Mouse (Mus musculus): ENCODE measurements at regions not wholly inside any gene's neighbourhood (a gene's known extent, or its start where the extent isn't known, plus 50 kb on each side); places are given as distances from the start of the nearest gene placed in this dataset.

DNA sequence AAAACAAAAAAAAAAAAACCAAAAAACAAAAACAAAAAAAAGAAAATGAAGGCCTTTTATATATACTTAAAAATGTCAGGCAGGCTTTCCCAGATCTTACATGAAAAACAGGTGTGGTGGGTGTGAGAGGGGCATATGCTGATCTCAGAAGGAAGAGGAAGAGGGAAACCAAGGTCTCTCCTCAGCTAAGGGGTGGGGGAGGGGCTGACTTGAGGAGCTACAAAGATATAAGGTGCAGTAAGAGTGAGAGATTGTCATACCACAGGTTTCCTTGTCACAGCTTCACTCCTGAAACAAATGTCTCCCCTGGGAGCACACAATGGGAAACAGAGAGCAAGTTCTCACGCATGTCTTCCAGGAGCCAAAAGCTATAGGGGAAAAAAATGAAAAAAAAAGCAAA, 440.0 kb downstream of the Tns3 start:
- no peak for DNase-seq

DNA sequence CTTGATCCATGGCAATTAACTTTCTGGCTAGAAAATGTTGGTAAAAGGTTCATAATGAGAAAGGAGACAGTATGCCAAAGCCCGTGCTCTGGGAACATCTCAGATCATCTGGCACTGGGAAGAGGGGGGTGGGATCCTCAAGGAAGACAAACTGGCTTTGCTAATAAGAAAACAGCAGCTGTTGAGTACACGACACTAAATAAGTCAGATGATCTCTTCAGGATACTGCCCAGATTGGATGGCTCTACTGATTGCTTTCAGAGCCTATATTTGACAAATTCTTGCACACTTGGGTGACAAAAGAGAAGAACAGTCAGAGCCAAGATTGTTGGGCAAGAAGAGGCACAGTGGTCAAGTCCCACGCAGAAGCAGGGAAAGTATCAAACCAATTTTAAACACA, 443.7 kb downstream of the Tns3 start:
- DNase-seq: no peak

DNA sequence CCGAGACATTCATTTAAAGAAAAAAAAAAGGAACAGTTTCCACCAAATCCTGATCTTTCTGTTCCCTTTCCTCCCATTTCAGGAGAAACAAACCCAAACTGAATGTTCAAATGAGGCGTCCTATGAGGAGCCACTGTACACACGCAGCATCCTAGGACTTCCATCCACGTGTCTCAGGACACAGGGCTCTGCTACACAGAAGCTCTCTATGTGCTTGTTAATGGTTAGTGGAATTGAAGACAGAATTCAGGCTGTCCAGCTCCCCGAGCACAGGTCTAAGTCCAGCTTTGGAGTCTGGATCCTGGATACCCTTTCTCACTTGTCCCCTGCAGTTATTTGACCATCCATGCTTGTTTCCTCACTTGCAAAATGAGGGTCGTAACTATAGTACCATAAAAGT, 444.4 kb downstream of the Tns3 start:
- DNase-seq: no peak

DNA sequence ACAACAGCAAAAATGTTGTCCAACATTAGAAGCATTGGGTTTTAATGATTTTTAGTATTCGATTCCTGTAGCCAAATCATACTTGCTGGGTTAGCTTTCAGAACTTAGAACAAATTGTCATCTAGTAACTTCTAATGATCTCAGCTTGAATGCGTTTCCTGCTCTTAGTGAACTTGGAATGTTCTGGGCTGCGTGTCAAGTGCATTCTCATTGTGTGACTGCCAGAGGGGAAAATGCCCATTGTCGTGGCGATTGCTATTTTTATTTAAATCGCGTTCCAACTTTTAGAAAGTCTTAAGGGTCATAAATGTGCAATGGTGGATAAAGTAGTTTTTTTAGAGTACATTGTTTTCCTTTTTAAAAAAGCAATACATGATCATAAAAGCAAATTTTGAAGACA, 448.7 kb downstream of the Tns3 start:
- no peak for DNase-seq

DNA sequence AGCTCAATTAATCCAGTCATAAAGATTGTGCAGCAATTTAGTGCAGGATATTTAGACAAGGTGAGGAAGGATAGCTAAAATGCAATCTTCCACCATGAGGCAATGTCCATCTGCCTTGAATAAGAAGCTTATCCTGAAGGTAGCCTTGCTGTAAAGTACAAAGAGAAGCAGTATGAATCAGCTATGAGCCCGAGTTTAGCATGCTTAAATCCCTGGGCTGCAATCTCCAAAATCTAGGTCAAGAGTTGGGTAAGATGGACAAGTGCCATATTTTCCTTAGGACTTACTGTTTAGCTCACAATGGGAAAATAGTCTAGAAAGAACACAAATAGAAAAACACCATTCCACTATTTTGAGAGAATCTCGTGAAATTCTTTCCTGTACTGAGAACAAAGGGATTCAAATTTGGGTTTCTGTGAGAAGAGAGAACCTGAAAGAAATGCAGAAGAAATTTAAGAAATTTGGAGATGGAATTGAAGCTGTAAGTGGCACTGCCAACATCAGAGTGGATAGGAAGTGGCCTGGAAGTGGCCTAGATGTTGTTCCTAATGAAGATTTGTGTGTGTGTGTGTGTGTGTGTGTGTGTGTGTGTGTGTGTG, 449.9 kb downstream of the Tns3 start:
- no peak for DNase-seq

DNA sequence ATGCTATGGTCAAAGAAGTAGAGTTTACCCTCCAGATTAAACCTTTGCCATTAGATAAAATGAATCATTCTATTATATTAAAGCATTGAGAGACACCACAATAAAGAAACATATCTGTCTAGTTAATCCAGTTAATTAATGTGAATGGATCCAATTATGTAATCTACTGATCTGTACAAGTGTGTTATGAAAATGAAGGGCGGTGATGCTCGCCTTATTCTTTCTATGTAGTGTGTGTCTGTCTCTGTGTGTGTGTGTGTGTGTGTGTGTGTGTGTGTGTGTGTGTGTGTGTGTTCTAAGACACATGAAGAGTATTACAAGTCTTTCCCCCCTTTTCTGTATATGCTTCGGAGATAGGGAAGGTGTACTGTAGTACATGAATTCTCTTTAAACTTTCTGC, 451.2 kb downstream of the Tns3 start:
- no peak for DNase-seq

DNA sequence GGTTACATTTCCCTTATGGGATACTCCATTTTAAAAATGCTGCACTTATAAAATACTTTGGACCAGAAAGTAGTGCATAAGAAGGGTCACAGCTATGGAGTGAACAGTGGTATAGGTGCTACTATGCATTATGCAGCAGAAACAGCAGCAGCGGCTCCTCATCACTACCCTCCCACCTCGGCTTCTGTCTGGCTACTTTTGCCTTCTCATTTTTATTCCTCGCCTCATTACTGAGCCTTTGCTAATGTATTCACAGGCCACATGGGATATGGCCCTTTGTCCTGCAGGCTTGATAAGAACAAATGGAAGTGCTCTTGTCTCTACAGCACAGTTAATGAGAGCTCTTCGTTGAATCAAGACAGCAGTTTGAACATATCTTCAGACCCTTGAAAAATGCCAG, 451.6 kb downstream of the Tns3 start:
- DNase-seq: no peak

DNA sequence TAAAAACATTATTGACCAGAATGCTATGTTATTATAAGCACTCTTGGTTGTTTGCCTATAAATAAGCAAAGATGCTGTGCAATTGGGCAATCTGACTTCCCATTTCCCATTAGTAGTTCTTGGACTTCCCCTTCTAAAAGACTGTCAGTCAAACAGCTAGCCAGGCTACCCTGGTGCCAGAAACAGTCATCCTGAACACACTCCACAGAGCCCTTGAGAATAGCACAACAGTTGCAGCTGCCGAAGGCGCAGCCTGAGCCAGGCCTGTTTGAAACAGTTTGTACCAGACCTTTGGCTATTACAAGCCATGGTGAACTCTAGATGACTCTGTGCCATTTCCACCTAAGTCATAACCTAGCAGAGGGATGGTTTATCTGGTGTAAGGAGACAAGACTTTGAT, 455.3 kb downstream of the Tns3 start:
- no peak for DNase-seq

DNA sequence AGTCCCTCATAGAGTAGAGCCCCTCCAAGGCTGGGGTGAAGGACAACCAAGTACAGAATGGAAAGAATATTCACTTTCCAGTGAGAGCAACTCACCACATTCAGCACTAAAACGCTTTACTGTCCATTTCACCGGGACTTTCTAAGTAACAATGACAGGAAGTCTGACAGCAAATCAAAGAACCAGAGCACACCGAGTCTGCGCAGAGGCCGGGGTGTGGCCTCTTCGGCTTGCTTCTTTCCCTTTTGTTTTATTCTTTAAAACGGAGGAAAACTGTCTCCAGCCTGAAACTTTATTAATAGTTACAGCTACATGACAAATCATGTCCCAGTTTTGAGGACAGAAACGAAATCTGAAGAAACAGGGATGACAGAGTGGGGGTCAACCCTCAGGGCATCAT, 465.0 kb downstream of the Tns3 start:
- DNase-seq: no peak
